Mouse (Mus musculus) layer of hippocampus, postnatal 10 days (tissue): Measurements from ENCODE around the gene Cldn22. TPM values are rescaled to one million over a fixed set of nuclear protein-coding genes. Genes with fewer than 3 reads are reported as not detected.
"Not testable (repeated sequence)": the region's sequence is repeated elsewhere in the genome, so short reads cannot be mapped to it uniquely, and the experiment has no call there.

Source experiments
- DNase-seq, 2 experiments: peaks; one replicate each; pipeline ENCODE4 v3.0.0; 2021; ENCODE audit warnings: low spot score in 2 of 2
- long read RNA-seq: library from polyadenylated mRNA; stranded (forward); transcript quantifications from one replicate; pipeline ENCODE4 v2.0.0, GENCODE M21; 2023
- total RNA-seq, 2 experiments: library from RNA; stranded (reverse); gene quantifications; 2 replicates each; pipeline ENCODE4 v1.2.3; 2021

Cldn22 gene
- total RNA-seq, result under 1 TPM; 0.47 to 0.62 TPM
- long read RNA-seq, partial matches to known transcripts, result 0 of 2 reads
- long read RNA-seq, other reads (novel, unspliced or antisense), result 1 of 2 reads

- DNase-seq, result no peak
Measured at GRCm38 (mm10) chr8:47824182-47824581, at the start of gene Cldn22. TSS of gene Cldn22 (plus strand) at chr8:47824482.

GRCm38 (mm10) chr8:47777415-47777814, 46.9 kb upstream of the Cldn22 start:
- no peak for DNase-seq

- DNase-seq, result no peak
Measured at GRCm38 (mm10) chr8:47779589-47779988, 44.7 kb upstream of the Cldn22 start.

GRCm38 (mm10) chr8:47781881-47782280, 42.4 kb upstream of the Cldn22 start:
- no peak for DNase-seq

- DNase-seq, result no peak
Measured at GRCm38 (mm10) chr8:47783544-47783943, 40.7 kb upstream of the Cldn22 start.

GRCm38 (mm10) chr8:47783944-47784343, 40.3 kb upstream of the Cldn22 start:
- no peak for DNase-seq

GRCm38 (mm10) chr8:47784436-47784835, 39.8 kb upstream of the Cldn22 start:
- no peak for DNase-seq

- DNase-seq, result no peak
Measured at GRCm38 (mm10) chr8:47786323-47786722, 38.0 kb upstream of the Cldn22 start.

GRCm38 (mm10) chr8:47787705-47788104, 36.6 kb upstream of the Cldn22 start:
- DNase-seq, result no peak

GRCm38 (mm10) chr8:47791986-47792385, 32.3 kb upstream of the Cldn22 start:
- DNase-seq, result no peak

- no peak for DNase-seq
Measured at GRCm38 (mm10) chr8:47799438-47799837, 24.8 kb upstream of the Cldn22 start.

- no peak for DNase-seq
Measured at GRCm38 (mm10) chr8:47802349-47802748, 21.9 kb upstream of the Cldn22 start.

GRCm38 (mm10) chr8:47804262-47804661, 20.0 kb upstream of the Cldn22 start:
- no peak for DNase-seq

GRCm38 (mm10) chr8:47809970-47810665, 14.2 kb upstream of the Cldn22 start:
- no peak for DNase-seq

- no peak for DNase-seq
Measured at GRCm38 (mm10) chr8:47810666-47811015, 13.6 kb upstream of the Cldn22 start.

GRCm38 (mm10) chr8:47811221-47811620, 13.1 kb upstream of the Cldn22 start:
- DNase-seq, result no peak

- no peak for DNase-seq
Measured at GRCm38 (mm10) chr8:47819034-47819433, 5.2 kb upstream of the Cldn22 start.

- DNase-seq, result no peak
Measured at GRCm38 (mm10) chr8:47820914-47821772, 3.1 kb upstream of the Cldn22 start.

- no peak for DNase-seq
Measured at GRCm38 (mm10) chr8:47821843-47822242, 2.4 kb upstream of the Cldn22 start, which contains the start of gene Cldn24. TSS of gene Cldn24 (plus strand) at chr8:47822143.

GRCm38 (mm10) chr8:47822541-47822940, 1.7 kb upstream of the Cldn22 start:
- not testable (repeated sequence) for DNase-seq

GRCm38 (mm10) chr8:47823777-47824176, 505 bp upstream of the Cldn22 start:
- no peak for DNase-seq

GRCm38 (mm10) chr8:47825596-47825995, 1.3 kb downstream of the Cldn22 start:
- no peak for DNase-seq
